Mouse (Mus musculus) thymus, postnatal 10 days (tissue): ENCODE results near the gene Wars2.

Source experiments
- DNase-seq, 2 experiments: peaks; one replicate each; pipeline ENCODE4 v3.0.0; 2021; ENCODE audit warnings: low spot score in 2 of 2

The Wars2 gene

DNA sequence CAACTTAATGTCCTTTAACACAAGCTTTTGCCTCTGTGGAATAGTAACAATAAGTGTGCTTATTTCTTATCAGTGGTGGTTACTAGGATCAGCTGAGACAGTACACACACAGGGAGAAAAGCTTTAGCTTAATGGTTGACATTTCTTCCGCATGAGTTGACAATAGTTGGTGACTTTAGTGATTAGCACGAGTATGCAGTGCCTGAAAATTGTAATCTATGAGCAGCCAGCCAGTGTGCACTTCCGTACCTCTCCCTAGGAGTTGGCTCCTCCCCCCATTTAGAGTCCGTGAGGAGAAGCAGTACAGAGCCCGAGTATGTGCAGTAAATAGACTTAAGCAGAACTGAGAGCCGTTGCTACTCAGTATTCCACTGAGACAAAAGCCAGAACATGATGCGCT lies 123.8 kb downstream of the Wars2 start:
- DNase-seq = no peak

- no peak for DNase-seq
Observed at GRCm38 (mm10) chr3:99266752-99267303, 126.0 kb downstream of the Wars2 start.

GRCm38 (mm10) chr3:99277973-99278580 lies 137.2 kb downstream of the Wars2 start:
- no peak for DNase-seq

GRCm38 (mm10) chr3:99279718-99280117 lies 138.8 kb downstream of the Wars2 start:
- DNase-seq = no peak

DNA sequence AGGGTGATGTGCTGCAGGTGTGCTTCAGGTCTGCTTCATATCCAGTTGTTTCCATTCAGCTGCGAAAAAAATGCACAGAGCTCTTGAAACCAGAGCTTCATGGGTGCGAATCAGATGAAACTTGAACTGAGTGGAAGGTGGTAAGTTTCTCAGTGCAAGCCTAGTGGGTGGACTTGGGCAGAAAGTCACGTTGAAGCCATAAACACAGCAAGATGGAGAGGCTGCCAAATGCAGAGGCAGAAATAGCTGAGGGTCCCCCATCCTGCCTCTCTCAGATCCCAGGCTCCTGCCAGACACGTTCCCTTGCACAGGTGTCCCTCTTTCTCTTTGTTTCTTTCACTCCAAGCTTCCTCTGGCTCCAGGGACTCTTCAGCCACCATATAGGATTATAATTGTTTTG lies 140.6 kb downstream of the Wars2 start:
- no peak for DNase-seq

GRCm38 (mm10) chr3:99288302-99288701 lies 147.4 kb downstream of the Wars2 start:
- peak in 1 of 2 experiments; percentile 20 for DNase-seq
